Comparison of ENCODE assay signal across 18 mouse cellular contexts in genomic region chr14:101056874-101057273, GRCm38 (mm10).
"Had no signal": no experiment of that assay in that cellular context is flagged by ENCODE, and none has a peak within 500 bp of the region (broad histone marks: within the 10 kb centered on the region; RNA-seq: fewer than 3 reads in every experiment).

No protein-coding gene starts in this region.

- H3K4me2 ChIP-seq: lung, embryonic 15.5 days; midbrain, embryonic 11.5 days; midbrain, embryonic 13.5 days; midbrain, embryonic 15.5 days; neural tube, embryonic 12.5 days; stomach, embryonic 15.5 days had no signal

- H3K4me3 ChIP-seq: lung, embryonic 15.5 days; megakaryocyte, embryonic 14.5 days; midbrain, embryonic 13.5 days; midbrain, embryonic 15.5 days; neural tube, embryonic 12.5 days; stomach, embryonic 15.5 days had no signal

- H3K36me3 ChIP-seq: lung, embryonic 15.5 days; midbrain, embryonic 13.5 days; midbrain, embryonic 15.5 days; neural tube, embryonic 12.5 days; stomach, embryonic 15.5 days had no signal

- H3K9me3 ChIP-seq: lung, embryonic 15.5 days; midbrain, embryonic 13.5 days; midbrain, embryonic 15.5 days; neural tube, embryonic 12.5 days; stomach, embryonic 15.5 days had no signal

- H3K27ac ChIP-seq: lung, embryonic 15.5 days; macrophage; midbrain, embryonic 13.5 days; midbrain, embryonic 15.5 days; neural tube, embryonic 12.5 days; stomach, embryonic 15.5 days; stomach, postnatal 0 days had no signal

- H3K4me1 ChIP-seq: lung, embryonic 15.5 days; megakaryocyte, embryonic 14.5 days; midbrain, embryonic 15.5 days; neural tube, embryonic 12.5 days; stomach, embryonic 15.5 days had no signal

- H3K9ac ChIP-seq: liver, postnatal 0 days; lung, embryonic 15.5 days; midbrain, embryonic 13.5 days; midbrain, embryonic 15.5 days; neural tube, embryonic 12.5 days; stomach, embryonic 15.5 days had no signal

- ATAC-seq: liver, postnatal 0 days; lung, postnatal 0 days; midbrain, embryonic 13.5 days; midbrain, embryonic 15.5 days had no signal

- H3K27me3 ChIP-seq: lung, embryonic 15.5 days; megakaryocyte, embryonic 14.5 days; midbrain, embryonic 13.5 days; midbrain, embryonic 15.5 days; neural tube, embryonic 12.5 days; stomach, embryonic 15.5 days had no signal

- DNase-seq: liver, postnatal 0 days; lung, adult 2 months; lung, postnatal 14 days; lung, postnatal 36 days; right cerebral cortex, postnatal 14 days; thymus, adult 2 months; thymus, postnatal 25 days; thymus, postnatal 4 days had no signal
